Mouse (Mus musculus): ENCODE measurements at regions not wholly inside any gene's neighbourhood (a gene's known extent, or its start where the extent isn't known, plus 50 kb on each side); places are given as distances from the start of the nearest gene placed in this dataset.

DNA sequence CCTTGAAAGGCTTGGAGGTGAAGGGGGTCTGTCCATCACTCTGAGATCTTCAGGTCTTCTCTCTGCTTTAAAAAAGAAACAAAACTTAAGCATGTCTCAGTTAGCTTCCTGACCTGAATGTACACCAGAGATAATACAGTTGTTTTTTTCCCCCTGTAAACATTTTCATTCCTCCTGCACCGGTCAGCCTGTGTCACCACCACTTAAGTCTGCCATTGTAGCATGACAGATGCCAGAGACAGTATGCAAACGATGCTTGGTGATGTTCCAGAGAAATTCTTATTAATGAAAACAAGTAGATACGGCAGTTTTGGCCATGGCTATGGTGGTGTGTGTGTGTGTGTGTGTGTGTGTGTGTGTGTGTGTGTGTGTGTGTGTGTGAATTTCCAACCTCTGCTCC lies 144.8 kb upstream of the Mphosph6 start:
- TF ChIP-seq CTCF (IDR thresholded peaks at IDR 0.05; ENCODE audit: low read depth) (no peak), EP300 (IDR thresholded peaks at IDR 0.05; ENCODE audit: low read depth) (no peak)
